Mouse (Mus musculus): Measurements from ENCODE around the gene Snx29.

- TF ChIP-seq CTCF (IDR thresholded peaks at IDR 0.05), result no peak
- TF ChIP-seq POLR2A (IDR thresholded peaks at IDR 0.05; ENCODE audit: insufficient read depth, low read depth, low read length), result no peak
- no peak for TF ChIP-seq EP300 (IDR thresholded peaks at IDR 0.05; ENCODE audit: insufficient read depth, low read depth, low read length)
Measured at GRCm38 (mm10) chr16:11692744-11693143, 370.0 kb downstream of the Snx29 start.

Measured in heart, adult 2 months (tissue).